Mouse (Mus musculus) C2C12 (cell line): ENCODE data around the gene Lpin2.

ENCODE experiments used
- CEBPB ChIP-seq: IDR thresholded peaks from one replicate; pipeline ENCODE4 v1.6.1; 2011; ENCODE audit warnings: low read depth, mild to moderate bottlenecking, control low read depth, moderate library complexity
- CTCF ChIP-seq: IDR thresholded peaks from one replicate; pipeline ENCODE4 v1.5.1; 2011; ENCODE audit not compliant: control insufficient read depth, insufficient read depth, insufficient read length
- USF1 ChIP-seq: IDR thresholded peaks from one replicate; pipeline ENCODE4 v1.6.1; 2011; ENCODE audit warnings: low read depth, mild to moderate bottlenecking, control low read depth, moderate library complexity

GRCm38 (mm10) chr17:71216263-71216662, 33.9 kb downstream of the Lpin2 start:
- TF ChIP-seq CTCF = no peak
- TF ChIP-seq CEBPB = no peak
- no peak for TF ChIP-seq USF1
